Mouse (Mus musculus) liver, adult 2 months (tissue): ENCODE measurements around the gene Nadk2.

ENCODE experiments used
- CTCF ChIP-seq: fragments of 200-500 bp; IDR thresholded peaks from 2 replicates; pipeline ENCODE4 v1.5.1; 2011; ENCODE audit warnings: low read depth, low read length, control low read depth
- POLR2A ChIP-seq: fragments of 200-500 bp; IDR thresholded peaks from 2 replicates; pipeline ENCODE4 v1.6.1; 2011; ENCODE audit warnings: low read length, control low read depth; ENCODE audit not compliant: insufficient read depth; ENCODE audit errors: extremely low read depth

GRCm38 (mm10) chr15:9068881-9069280, 2.2 kb upstream of the Nadk2 start:
- TF ChIP-seq CTCF (no peak), POLR2A (no peak)
